Mouse (Mus musculus): ENCODE results near the gene Fam98b. TPM values are rescaled to one million over a fixed set of nuclear protein-coding genes. Genes with fewer than 3 reads are reported as not detected.

The Fam98b gene
- 6.8 and 7.2 TPM in 2 replicates for polyA plus RNA-seq (2012; rRNA removed)

DNA sequence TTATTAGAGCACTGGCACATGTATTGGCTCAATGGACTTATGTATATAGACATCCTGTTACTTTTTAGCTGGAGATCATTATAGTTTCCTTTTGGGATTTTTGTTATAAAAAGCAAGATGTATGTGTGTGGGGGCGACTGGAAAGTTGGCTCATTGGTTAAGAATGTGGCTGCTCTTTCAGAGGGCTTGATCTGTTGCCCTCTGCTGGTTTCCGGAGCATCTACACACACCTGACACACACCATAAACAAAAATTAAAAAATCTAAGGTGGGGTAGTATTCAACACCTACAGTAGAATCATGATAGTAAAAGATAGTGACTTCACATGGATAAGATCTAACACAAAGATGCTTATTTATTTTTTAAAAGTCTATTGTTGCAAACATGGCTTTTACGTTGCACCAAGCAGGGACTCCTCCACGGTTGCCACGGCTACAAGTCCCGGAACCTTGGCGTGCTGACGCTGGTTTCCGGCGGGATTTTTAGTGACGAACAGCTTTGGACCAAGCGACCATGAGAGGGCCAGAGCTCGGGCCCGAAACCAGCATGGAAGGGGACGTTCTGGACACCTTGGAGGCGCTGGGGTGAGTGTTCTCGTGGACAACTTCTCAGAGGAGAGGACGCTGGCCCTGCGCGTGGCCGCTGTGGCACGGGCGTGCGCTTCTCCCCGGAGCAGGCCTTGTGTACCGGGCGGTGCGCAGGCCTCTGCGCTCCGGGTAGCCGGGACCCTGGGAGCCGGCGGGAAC is at the start of gene Fam98b:
Fam98b (plus strand) TSS at position 485 of the 746 bp plus-strand sequence.

Other genes starting within 250 kb of the Fam98b start
- gene Spred1, start 128.4 kb upstream of the Fam98b start, polyA plus RNA-seq (2012; rRNA removed) = 2.6 and 2.9 TPM in 2 replicates
- 0.74 and 0.84 TPM in 2 replicates for gene Rasgrp1, start 93.3 kb downstream of the Fam98b start, polyA plus RNA-seq (2012; rRNA removed)

All from liver, embryonic 18 days (tissue).